Mouse (Mus musculus): ENCODE data around the gene Cntn6. TPM values are rescaled to one million over a fixed set of nuclear protein-coding genes. Genes with fewer than 3 reads are reported as not detected.

The Cntn6 gene
- polyA plus RNA-seq, 1 experiment from 2014 or later: not detected

GRCm38 (mm10) chr6:104600838-104601397 lies 108.3 kb downstream of the Cntn6 start:
- H3K9ac ChIP-seq (ENCODE audit: low read depth, low read length): no peak overlapping the region
- no peaks in the 10 kb centered on the region for H3K9me3 ChIP-seq (replicated peaks; ENCODE audit: control insufficient read depth, low read length)
- 51% methylated on average over 2 of the region's 2 CpGs for WGBS (ENCODE audit: insufficient replicate concordance)
- no peak overlapping the region for H3K4me3 ChIP-seq (ENCODE audit: low read depth, low read length)
- H3K27me3 ChIP-seq (ENCODE audit: control insufficient read depth, insufficient read depth, low read depth, low read length): no peaks in the 10 kb centered on the region
- H3K4me2 ChIP-seq (ENCODE audit: low read depth, low read length): no peak overlapping the region
- H3K36me3 ChIP-seq (ENCODE audit: control insufficient read depth, insufficient read depth): no peaks in the 10 kb centered on the region
- H3K27ac ChIP-seq (ENCODE audit: low read length): no peak overlapping the region
- no peaks in the 10 kb centered on the region for H3K4me1 ChIP-seq (ENCODE audit: control insufficient read depth, low read depth, low read length)
- peak; percentile 39; the same call in 1 of the 2 replicates for ATAC-seq (ENCODE audit: low read depth)

- Histone ChIP-seq H3K4me3 (ENCODE audit: low read depth, low read length) (no peak overlapping the region), H3K27ac (ENCODE audit: low read length) (no peak overlapping the region), H3K9ac (ENCODE audit: low read depth, low read length) (no peak overlapping the region), H3K27me3 (ENCODE audit: control insufficient read depth, insufficient read depth, low read depth, low read length) (no peaks in the 10 kb centered on the region), H3K9me3 (replicated peaks; ENCODE audit: control insufficient read depth, low read length) (no peaks in the 10 kb centered on the region), H3K36me3 (ENCODE audit: control insufficient read depth, insufficient read depth) (no peaks in the 10 kb centered on the region), H3K4me1 (ENCODE audit: control insufficient read depth, low read depth, low read length) (no peaks in the 10 kb centered on the region), H3K4me2 (ENCODE audit: low read depth, low read length) (no peak overlapping the region)
- ATAC-seq (ENCODE audit: low read depth): no peak
Measured at GRCm38 (mm10) chr6:104602894-104603293, 110.3 kb downstream of the Cntn6 start.

- Histone ChIP-seq H3K27ac (ENCODE audit: low read length) (no peak overlapping the region), H3K4me3 (ENCODE audit: low read depth, low read length) (no peak overlapping the region), H3K9ac (ENCODE audit: low read depth, low read length) (no peak overlapping the region), H3K4me2 (ENCODE audit: low read depth, low read length) (no peak overlapping the region), H3K27me3 (ENCODE audit: control insufficient read depth, insufficient read depth, low read depth, low read length) (no peaks in the 10 kb centered on the region), H3K36me3 (ENCODE audit: control insufficient read depth, insufficient read depth) (no peaks in the 10 kb centered on the region), H3K4me1 (ENCODE audit: control insufficient read depth, low read depth, low read length) (no peaks in the 10 kb centered on the region), H3K9me3 (replicated peaks; ENCODE audit: control insufficient read depth, low read length) (no peaks in the 10 kb centered on the region)
- ATAC-seq (ENCODE audit: low read depth): no peak
- 63% methylated on average over 4 of the region's 4 CpGs for WGBS (ENCODE audit: insufficient replicate concordance)
Measured at GRCm38 (mm10) chr6:104603371-104603770, 110.8 kb downstream of the Cntn6 start.

GRCm38 (mm10) chr6:104605214-104605613 lies 112.6 kb downstream of the Cntn6 start:
- Histone ChIP-seq H3K36me3 (ENCODE audit: control insufficient read depth, insufficient read depth) (no peaks in the 10 kb centered on the region), H3K27me3 (ENCODE audit: control insufficient read depth, insufficient read depth, low read depth, low read length) (no peaks in the 10 kb centered on the region), H3K4me1 (ENCODE audit: control insufficient read depth, low read depth, low read length) (no peaks in the 10 kb centered on the region), H3K4me2 (ENCODE audit: low read depth, low read length) (no peak overlapping the region), H3K9me3 (replicated peaks; ENCODE audit: control insufficient read depth, low read length) (no peaks in the 10 kb centered on the region), H3K27ac (ENCODE audit: low read length) (no peak overlapping the region), H3K9ac (ENCODE audit: low read depth, low read length) (no peak overlapping the region), H3K4me3 (ENCODE audit: low read depth, low read length) (no peak overlapping the region)
- no peak for ATAC-seq (ENCODE audit: low read depth)
- 47% methylated on average over 3 of the region's 3 CpGs for WGBS (ENCODE audit: insufficient replicate concordance)

GRCm38 (mm10) chr6:104653518-104653917 lies 160.9 kb downstream of the Cntn6 start:
- Histone ChIP-seq H3K4me1 (ENCODE audit: control insufficient read depth, low read depth, low read length) (no peaks in the 10 kb centered on the region), H3K9me3 (replicated peaks; ENCODE audit: control insufficient read depth, low read length) (no peaks in the 10 kb centered on the region), H3K36me3 (ENCODE audit: control insufficient read depth, insufficient read depth) (no peaks in the 10 kb centered on the region), H3K9ac (ENCODE audit: low read depth, low read length) (no peak overlapping the region), H3K27me3 (ENCODE audit: control insufficient read depth, insufficient read depth, low read depth, low read length) (no peaks in the 10 kb centered on the region), H3K4me3 (ENCODE audit: low read depth, low read length) (no peak overlapping the region), H3K4me2 (ENCODE audit: low read depth, low read length) (no peak overlapping the region), H3K27ac (ENCODE audit: low read length) (no peak overlapping the region)
- ATAC-seq (ENCODE audit: low read depth): no peak
- 66% methylated on average over 3 of the region's 3 CpGs for WGBS (ENCODE audit: insufficient replicate concordance)

GRCm38 (mm10) chr6:104668701-104669100 lies 176.1 kb downstream of the Cntn6 start:
- ATAC-seq (ENCODE audit: low read depth): no peak
- Histone ChIP-seq H3K27me3 (ENCODE audit: control insufficient read depth, insufficient read depth, low read depth, low read length) (no peaks in the 10 kb centered on the region), H3K4me2 (ENCODE audit: low read depth, low read length) (no peak overlapping the region), H3K36me3 (ENCODE audit: control insufficient read depth, insufficient read depth) (no peaks in the 10 kb centered on the region), H3K27ac (ENCODE audit: low read length) (no peak overlapping the region), H3K9ac (ENCODE audit: low read depth, low read length) (no peak overlapping the region), H3K4me3 (ENCODE audit: low read depth, low read length) (no peak overlapping the region), H3K4me1 (ENCODE audit: control insufficient read depth, low read depth, low read length) (no peaks in the 10 kb centered on the region), H3K9me3 (replicated peaks; ENCODE audit: control insufficient read depth, low read length) (no peaks in the 10 kb centered on the region)
- 64% methylated on average over 2 of the region's 2 CpGs for WGBS (ENCODE audit: insufficient replicate concordance)

GRCm38 (mm10) chr6:104674249-104674648 lies 181.7 kb downstream of the Cntn6 start:
- H3K9me3 ChIP-seq (replicated peaks; ENCODE audit: control insufficient read depth, low read length): no peaks in the 10 kb centered on the region
- ATAC-seq (ENCODE audit: low read depth): no peak
- no peak overlapping the region for H3K4me2 ChIP-seq (ENCODE audit: low read depth, low read length)
- no peak overlapping the region for H3K9ac ChIP-seq (ENCODE audit: low read depth, low read length)
- H3K4me1 ChIP-seq (ENCODE audit: control insufficient read depth, low read depth, low read length): no peaks in the 10 kb centered on the region
- no peaks in the 10 kb centered on the region for H3K27me3 ChIP-seq (ENCODE audit: control insufficient read depth, insufficient read depth, low read depth, low read length)
- no peak overlapping the region for H3K27ac ChIP-seq (ENCODE audit: low read length)
- no peaks in the 10 kb centered on the region for H3K36me3 ChIP-seq (ENCODE audit: control insufficient read depth, insufficient read depth)
- no peak overlapping the region for H3K4me3 ChIP-seq (ENCODE audit: low read depth, low read length)

- Histone ChIP-seq H3K27ac (ENCODE audit: low read length) (no peak overlapping the region), H3K4me2 (ENCODE audit: low read depth, low read length) (no peak overlapping the region), H3K4me1 (ENCODE audit: control insufficient read depth, low read depth, low read length) (no peaks in the 10 kb centered on the region), H3K27me3 (ENCODE audit: control insufficient read depth, insufficient read depth, low read depth, low read length) (no peaks in the 10 kb centered on the region), H3K9ac (ENCODE audit: low read depth, low read length) (no peak overlapping the region), H3K9me3 (replicated peaks; ENCODE audit: control insufficient read depth, low read length) (no peaks in the 10 kb centered on the region), H3K4me3 (ENCODE audit: low read depth, low read length) (no peak overlapping the region), H3K36me3 (ENCODE audit: control insufficient read depth, insufficient read depth) (no peaks in the 10 kb centered on the region)
- ATAC-seq (ENCODE audit: low read depth): no peak
- WGBS (ENCODE audit: insufficient replicate concordance): 74% methylated on average over 1 of the region's 1 CpGs
Measured at GRCm38 (mm10) chr6:104679809-104680495, 187.4 kb downstream of the Cntn6 start.

GRCm38 (mm10) chr6:104687980-104688379 lies 195.4 kb downstream of the Cntn6 start:
- no peak for ATAC-seq (ENCODE audit: low read depth)
- Histone ChIP-seq H3K4me2 (ENCODE audit: low read depth, low read length) (no peak overlapping the region), H3K36me3 (ENCODE audit: control insufficient read depth, insufficient read depth) (no peaks in the 10 kb centered on the region), H3K9ac (ENCODE audit: low read depth, low read length) (no peak overlapping the region), H3K4me1 (ENCODE audit: control insufficient read depth, low read depth, low read length) (no peaks in the 10 kb centered on the region), H3K9me3 (replicated peaks; ENCODE audit: control insufficient read depth, low read length) (no peaks in the 10 kb centered on the region), H3K27ac (ENCODE audit: low read length) (no peak overlapping the region), H3K4me3 (ENCODE audit: low read depth, low read length) (no peak overlapping the region), H3K27me3 (ENCODE audit: control insufficient read depth, insufficient read depth, low read depth, low read length) (no peaks in the 10 kb centered on the region)
- WGBS (ENCODE audit: insufficient replicate concordance): 49% methylated on average over 3 of the region's 3 CpGs

Measured in liver, embryonic 16.5 days (tissue).